In the genomic region with DNA sequence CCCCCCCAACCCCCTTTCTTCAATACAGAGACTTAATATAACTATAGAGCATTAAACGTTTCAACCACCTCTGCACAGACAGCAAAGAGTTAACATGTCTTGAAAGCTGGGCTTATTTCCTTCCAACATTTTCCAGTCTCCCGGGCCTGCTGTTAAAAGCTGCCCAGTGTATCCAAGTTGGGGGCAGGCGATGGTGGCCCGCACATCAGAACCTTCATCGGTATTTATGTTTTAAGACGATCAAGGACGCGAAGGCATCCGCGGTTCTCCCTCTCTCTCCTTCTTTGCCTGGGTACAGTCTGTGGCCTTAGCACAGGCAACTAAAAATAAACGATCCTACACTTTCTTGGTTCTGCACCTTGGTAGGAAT, we compare ENCODE assay signal across 8 mouse cellular contexts. TPM values are rescaled to one million over a fixed set of nuclear protein-coding genes. Genes with fewer than 3 reads are reported as not detected.
DNase-seq lines count a peak whose midpoint lies in the region; ATAC-seq lines count a peak whose summit lies in the region.

No protein-coding gene starts in this region.

- H3K4me3 ChIP-seq in neural tube, embryonic 11.5 days (ENCODE audit: low read depth, low read length) = peak overlapping the region; percentile 65
- peak overlapping the region; percentile 76 for H3K4me3 ChIP-seq in limb, embryonic 12.5 days (replicated peaks)
- peak overlapping the region; percentile 85 for H3K4me3 ChIP-seq in stomach, embryonic 16.5 days (replicated peaks; ENCODE audit: low read length)

- H3K4me1 ChIP-seq in neural tube, embryonic 11.5 days (ENCODE audit: control insufficient read depth, insufficient read depth, low read length) = peaks cover 4% of the 10 kb centered on the region; the same call in 1 of the 2 replicates
- H3K4me1 ChIP-seq in limb, embryonic 12.5 days (replicated peaks) = peaks cover 45% of the 10 kb centered on the region
- peaks cover 26% of the 10 kb centered on the region for H3K4me1 ChIP-seq in stomach, embryonic 16.5 days (ENCODE audit: control insufficient read depth, insufficient read depth, low read length)

- peaks cover 2% of the 10 kb centered on the region; the same call in 1 of the 2 replicates for H3K36me3 ChIP-seq in neural tube, embryonic 11.5 days (ENCODE audit: control insufficient read depth, insufficient read depth, low read length)
- peaks cover 39% of the 10 kb centered on the region for H3K36me3 ChIP-seq in limb, embryonic 12.5 days
- peaks cover 4% of the 10 kb centered on the region; the same call in 1 of the 2 replicates for H3K36me3 ChIP-seq in stomach, embryonic 16.5 days (ENCODE audit: control insufficient read depth, insufficient read depth, low read length)

- H3K9ac ChIP-seq in neural tube, embryonic 11.5 days (ENCODE audit: low read length) = peak overlapping the region; percentile 87
- peak overlapping the region; percentile 89 for H3K9ac ChIP-seq in limb, embryonic 12.5 days (replicated peaks)
- peak overlapping the region; percentile 93 for H3K9ac ChIP-seq in stomach, embryonic 16.5 days (ENCODE audit: low read length)

- DNase-seq in embryo, embryonic 11 days = peak; percentile 26
- no peak for DNase-seq in embryo, embryonic 10 days (ENCODE audit: low spot score)
- peak; percentile 18 for DNase-seq in neural tube, embryonic 11.5 days (ENCODE audit: low spot score)
- no peak for DNase-seq in neural tube, embryonic 10.5 days (ENCODE audit: extremely low spot score, low spot score)
- no peak for DNase-seq in layer of hippocampus, postnatal 14 days (ENCODE audit: low spot score in 2 of 2)
- DNase-seq in adrenal gland, postnatal 10 days = no peak

- 0% methylated on average over 11 of the region's 11 CpGs for WGBS in neural tube, embryonic 11.5 days
- under 1% methylated on average over 11 of the region's 11 CpGs for WGBS in limb, embryonic 12.5 days
- under 1% methylated on average over 11 of the region's 11 CpGs for WGBS in stomach, embryonic 16.5 days

- no peaks in the 10 kb centered on the region for H3K9me3 ChIP-seq in neural tube, embryonic 11.5 days (ENCODE audit: control insufficient read depth, low read length)
- H3K9me3 ChIP-seq in limb, embryonic 12.5 days = no peaks in the 10 kb centered on the region
- no peaks in the 10 kb centered on the region for H3K9me3 ChIP-seq in stomach, embryonic 16.5 days (replicated peaks; ENCODE audit: control insufficient read depth, low read length)

- peak overlapping the region; percentile 45 for H3K4me2 ChIP-seq in neural tube, embryonic 11.5 days (ENCODE audit: low read depth)
- peak overlapping the region; percentile 80 for H3K4me2 ChIP-seq in limb, embryonic 12.5 days
- peak overlapping the region; percentile 84 for H3K4me2 ChIP-seq in stomach, embryonic 16.5 days (ENCODE audit: low read depth, low read length)

- H3K27me3 ChIP-seq in neural tube, embryonic 11.5 days (ENCODE audit: control insufficient read depth, insufficient read depth, low read length) = no peaks in the 10 kb centered on the region
- H3K27me3 ChIP-seq in limb, embryonic 12.5 days = no peaks in the 10 kb centered on the region
- no peaks in the 10 kb centered on the region for H3K27me3 ChIP-seq in stomach, embryonic 16.5 days (ENCODE audit: control insufficient read depth, insufficient read depth, low read length)

- no peak for ATAC-seq in neural tube, embryonic 11.5 days (ENCODE audit: insufficient read depth, low FRiP score, low TSS enrichment)
- no peak for ATAC-seq in limb, embryonic 12.5 days (ENCODE audit: insufficient number of reproducible peaks, insufficient read depth, low FRiP score, low TSS enrichment, low read depth)
- no peak for ATAC-seq in stomach, embryonic 16.5 days (ENCODE audit: insufficient read depth, low FRiP score)

- no peak overlapping the region for H3K27ac ChIP-seq in neural tube, embryonic 11.5 days (ENCODE audit: low read depth, low read length)
- H3K27ac ChIP-seq in limb, embryonic 12.5 days = peak overlapping the region; percentile 91
- H3K27ac ChIP-seq in stomach, embryonic 16.5 days (ENCODE audit: low read length) = peak overlapping the region; percentile 94

RNA-seq across cellular contexts. Expression of a gene that starts 0.9 kb away (rescaled TPM):
- polyA plus RNA-seq in neural tube, embryonic 11.5 days (2014; fragmentation: Nextera tagmentation; extraction: Ambion mirVana) = 370 and 374 TPM in 2 replicates
- polyA plus RNA-seq in limb, embryonic 12.5 days (2016; fragmentation: Nextera tagmentation; extraction: Ambion mirVana) = 434 and 459 TPM in 2 replicates
- 323 and 372 TPM in 2 replicates for polyA plus RNA-seq in stomach, embryonic 16.5 days (2015; fragmentation: Nextera tagmentation; extraction: Ambion mirVana)
- 1 to 10 TPM; 2.9 to 3.4 TPM for total RNA-seq in layer of hippocampus, postnatal 14 days (2021)
- 10 to 100 TPM; 48.5 to 50.1 TPM for total RNA-seq in adrenal gland, postnatal 10 days (2021)

RNA-seq across cellular contexts. Expression of a gene that starts 46.7 kb away (rescaled TPM):
- polyA plus RNA-seq in neural tube, embryonic 11.5 days (2014; fragmentation: Nextera tagmentation; extraction: Ambion mirVana) = 68.2 and 70.0 TPM in 2 replicates
- polyA plus RNA-seq in limb, embryonic 12.5 days (2016; fragmentation: Nextera tagmentation; extraction: Ambion mirVana) = 32.0 and 32.5 TPM in 2 replicates
- polyA plus RNA-seq in stomach, embryonic 16.5 days (2015; fragmentation: Nextera tagmentation; extraction: Ambion mirVana) = 37.7 TPM in 2 replicates
- 100 to 1,000 TPM; 483 to 533 TPM for total RNA-seq in layer of hippocampus, postnatal 14 days (2021)
- total RNA-seq in adrenal gland, postnatal 10 days (2021) = 10 to 100 TPM; 18.5 to 31.6 TPM

Comparison
In these comparisons a context has a peak if more than half of its experiments do, and no peak if none do; other contexts are left out.
1. DNase-seq: peak in embryo, embryonic 11 days (single experiment) and neural tube, embryonic 11.5 days (single experiment); none in embryo, embryonic 10 days (single experiment), neural tube, embryonic 10.5 days (single experiment), layer of hippocampus, postnatal 14 days (0 of 2) and adrenal gland, postnatal 10 days (single experiment).
2. Peak in every context shown above with its lines, with median percentiles within 50 percentile points of each other: H3K4me2 ChIP-seq, H3K4me3 ChIP-seq and H3K9ac ChIP-seq.